Mouse (Mus musculus) ovary, adult 18-20 months (tissue): ENCODE measurements around the gene Ylpm1.
A peak's percentile ranks its signal among the peaks of the same experiment; 100 is the strongest.

Source experiments
- DNase-seq: peaks from one replicate; pipeline ENCODE4 v3.0.0; 2022; ENCODE audit warnings: low spot score, mixed read lengths

Gene Ylpm1

GRCm38 (mm10) chr12:84996083-84996496 lies at the start of gene Ylpm1:
Ylpm1 (plus strand) TSS chr12:84996321.
- DNase-seq = peak; percentile 96

DNA sequence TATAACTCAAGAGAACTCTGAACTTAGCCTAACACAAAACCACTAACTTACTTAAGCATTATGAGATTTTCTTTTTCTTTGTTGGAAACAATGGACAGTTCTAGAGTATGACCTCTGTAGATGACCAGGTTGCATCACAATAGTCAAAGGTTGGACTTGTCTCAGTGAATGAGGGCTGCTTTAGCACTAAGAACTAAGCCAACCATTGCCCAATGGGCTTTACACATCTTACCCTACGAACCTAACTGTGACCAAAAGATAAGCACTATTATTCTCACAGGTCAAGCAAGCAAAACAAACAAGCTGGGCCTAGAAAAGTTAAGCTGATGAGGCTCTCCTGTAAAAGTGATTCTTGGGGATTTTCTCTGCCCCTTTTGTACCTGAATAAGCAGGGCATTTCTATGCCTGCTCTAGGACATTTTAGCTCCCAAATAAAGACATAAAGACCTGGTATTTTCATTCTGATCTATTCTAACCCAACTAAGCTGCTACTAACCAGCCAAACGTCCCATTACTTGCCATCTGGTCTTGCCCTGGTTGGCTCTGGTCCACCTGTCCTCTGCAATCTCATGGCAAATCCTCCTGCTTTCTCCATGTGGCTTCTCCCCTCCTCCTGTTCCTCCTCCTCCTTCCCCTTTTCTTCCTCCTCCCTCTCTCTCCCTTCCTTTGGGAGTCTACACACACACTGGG lies 48.1 kb upstream of the Ylpm1 start:
- no peak for DNase-seq

DNA sequence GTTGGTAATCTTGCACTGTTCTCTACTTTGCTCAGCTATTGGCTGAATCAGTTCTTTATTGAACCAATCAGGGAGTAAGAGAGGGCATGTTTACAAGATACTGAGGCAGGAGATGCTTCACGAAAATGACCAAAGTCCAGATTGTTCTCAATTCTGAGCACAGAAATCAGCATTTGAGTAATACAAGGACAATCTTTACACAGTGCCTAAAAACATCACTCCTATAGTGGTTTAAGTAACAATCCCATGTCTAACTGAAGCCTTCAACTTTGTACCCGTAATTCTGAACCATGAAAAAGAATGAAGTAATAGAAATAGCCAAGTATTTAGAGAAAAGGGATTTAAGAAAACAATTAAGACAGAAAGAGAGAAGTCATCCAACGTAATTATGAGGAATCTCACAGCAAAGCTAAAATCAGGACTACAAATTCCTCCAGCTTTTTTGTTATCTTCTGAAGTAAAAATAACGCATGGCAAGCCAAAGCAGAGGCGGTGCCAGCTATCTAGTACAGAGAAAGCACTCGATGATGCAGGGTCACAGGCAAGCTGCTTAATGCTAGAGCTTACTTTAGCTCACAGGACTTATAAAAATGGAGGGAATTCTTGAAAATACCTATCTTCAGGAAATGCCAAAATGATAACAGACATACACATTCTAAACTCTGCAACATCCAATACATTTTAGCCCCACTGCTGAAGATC lies 47.4 kb upstream of the Ylpm1 start:
- no peak for DNase-seq

- no peak for DNase-seq
These were observed 45.4 kb upstream of the Ylpm1 start for GRCm38 (mm10) chr12:84950763-84951162.

GRCm38 (mm10) chr12:84951531-84951930 lies 44.6 kb upstream of the Ylpm1 start:
- no peak for DNase-seq

GRCm38 (mm10) chr12:84952351-84952750 lies 43.8 kb upstream of the Ylpm1 start:
- no peak for DNase-seq

DNA sequence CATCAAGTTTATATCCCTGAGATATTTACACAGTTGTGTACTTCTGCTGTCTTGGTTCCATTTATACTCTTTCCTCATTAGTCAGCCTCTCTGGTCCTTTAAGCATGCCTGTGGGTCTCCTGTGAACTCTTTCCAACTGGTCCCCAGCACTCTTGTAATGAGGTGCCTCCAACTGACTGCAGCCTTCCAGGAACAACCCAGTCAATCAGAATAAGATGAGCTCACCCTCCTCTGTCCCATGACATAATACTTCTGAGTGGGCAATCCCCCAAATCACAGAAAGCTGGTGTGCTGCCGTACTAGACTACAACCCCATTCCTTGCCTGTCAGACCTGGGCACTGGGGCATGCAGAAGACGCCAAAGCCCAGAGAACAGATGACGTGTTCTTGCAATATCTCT lies 39.8 kb upstream of the Ylpm1 start:
- no peak for DNase-seq

DNA sequence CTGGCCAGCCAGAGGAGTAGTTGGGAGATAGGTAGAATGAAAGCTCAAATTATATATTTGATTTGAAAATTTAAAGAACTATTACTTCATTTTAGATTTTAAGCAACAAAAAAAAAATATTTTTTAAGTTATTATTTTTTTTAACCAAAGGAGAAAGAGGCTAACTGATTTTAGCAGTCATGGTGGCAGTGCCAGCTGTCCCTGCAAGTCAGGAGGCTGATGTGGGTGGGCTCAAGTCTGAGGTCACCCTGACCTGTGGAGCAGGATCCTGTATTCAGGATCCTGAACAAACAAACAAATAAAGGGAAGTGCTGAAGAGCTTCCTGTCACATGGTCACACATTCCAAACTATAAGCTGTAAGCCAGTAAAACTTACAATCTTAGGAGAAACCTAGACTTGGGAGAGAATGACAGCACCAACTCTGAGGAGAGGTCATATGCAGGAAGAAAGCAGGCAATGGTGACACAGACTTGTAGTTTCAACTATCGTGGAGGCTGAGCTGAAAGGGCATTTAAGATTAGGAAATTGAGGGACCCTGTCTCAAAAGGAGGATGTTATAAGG lies 37.2 kb upstream of the Ylpm1 start:
- DNase-seq = no peak

DNA sequence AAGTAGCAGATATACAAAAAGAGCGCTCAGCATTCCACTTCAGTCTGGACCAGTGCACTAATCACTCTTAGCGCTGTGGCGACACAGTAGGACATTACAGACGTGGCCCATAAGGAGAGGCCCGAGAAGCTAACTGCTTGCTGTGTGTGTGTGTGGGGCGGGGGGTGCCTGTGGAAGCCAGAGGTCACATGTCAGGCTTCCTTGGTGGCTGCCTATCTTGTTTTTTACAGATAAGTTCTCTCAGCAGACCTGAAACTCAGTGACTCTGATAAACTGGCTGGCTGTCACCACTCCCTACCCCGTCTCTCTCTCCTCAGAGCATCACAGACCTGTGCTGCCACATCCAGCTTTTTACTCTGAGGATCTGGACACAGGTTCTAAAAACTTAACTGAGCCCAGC lies 33.5 kb upstream of the Ylpm1 start:
- DNase-seq = no peak

DNA sequence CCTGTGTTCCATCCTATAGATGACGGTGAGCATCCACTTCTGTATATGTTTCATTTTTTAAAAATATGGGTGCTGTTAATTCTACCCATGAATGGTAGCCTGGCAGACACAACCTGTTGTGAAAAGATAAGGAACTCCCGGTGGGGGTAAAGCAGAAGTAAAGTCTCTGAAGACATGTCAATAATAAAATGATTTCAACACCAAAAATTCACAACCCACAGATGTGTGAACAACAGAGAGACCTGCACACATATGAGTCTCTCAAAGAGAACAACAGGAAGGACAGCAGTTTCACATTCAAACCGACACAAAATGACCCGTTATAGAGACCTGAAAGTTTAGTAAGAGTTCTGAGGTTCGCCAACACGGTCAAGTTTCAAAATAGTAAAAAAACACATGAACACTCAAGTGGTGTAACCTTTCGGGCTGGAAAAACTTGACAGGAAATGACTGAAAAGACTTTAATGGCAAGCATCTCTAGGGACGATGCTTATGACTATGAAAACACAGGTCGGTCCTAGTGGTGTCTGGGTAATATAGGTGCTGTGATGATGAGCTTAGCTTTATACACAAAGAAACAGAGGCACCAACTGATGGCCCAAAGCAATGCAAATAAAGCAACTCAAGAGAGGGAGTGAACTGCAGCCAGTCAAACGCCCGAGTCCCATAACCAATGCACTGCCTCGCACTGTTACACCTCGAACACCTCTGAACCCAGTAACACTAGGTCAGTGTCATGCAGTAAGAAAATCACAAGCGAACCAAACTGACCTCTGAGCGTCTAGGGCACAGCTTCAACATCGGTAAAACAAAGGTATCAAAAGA lies 27.1 kb upstream of the Ylpm1 start:
- no peak for DNase-seq

DNA sequence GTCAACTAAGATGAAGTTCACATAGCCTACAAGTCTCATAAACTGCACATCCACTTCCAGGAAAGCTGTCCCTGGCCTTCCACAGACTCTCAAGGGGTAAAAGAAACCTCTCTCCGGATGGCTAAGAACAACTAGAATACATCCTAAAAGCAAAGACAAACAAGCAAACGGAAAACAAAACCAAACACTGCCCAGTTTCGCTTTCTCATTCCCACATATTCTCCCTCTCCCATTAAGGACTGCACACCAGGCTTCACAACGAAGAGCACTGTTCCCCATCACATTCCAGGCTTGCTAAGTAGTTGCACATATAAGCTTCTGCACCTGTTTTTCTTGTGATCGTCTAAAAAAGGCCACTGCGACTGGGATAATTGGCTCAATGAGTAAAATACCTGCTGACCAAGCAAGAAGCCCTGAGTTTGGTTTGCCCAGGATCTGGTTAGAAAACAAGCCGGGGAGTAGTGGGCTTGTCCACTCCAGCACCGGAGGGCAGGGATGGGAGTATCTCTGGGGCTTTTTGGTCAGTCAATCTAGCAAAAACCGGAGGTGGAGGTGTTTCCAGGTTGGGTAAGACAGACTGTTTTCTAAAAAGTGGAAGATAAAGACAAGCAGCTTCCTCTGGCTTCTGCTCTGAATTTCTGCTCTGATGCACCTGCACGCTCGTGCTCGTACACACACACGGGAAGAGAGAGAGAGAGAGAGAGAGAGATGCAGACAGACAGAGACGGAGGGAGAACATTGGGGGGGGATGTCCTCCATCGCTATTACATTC lies 26.3 kb upstream of the Ylpm1 start:
- no peak for DNase-seq

DNA sequence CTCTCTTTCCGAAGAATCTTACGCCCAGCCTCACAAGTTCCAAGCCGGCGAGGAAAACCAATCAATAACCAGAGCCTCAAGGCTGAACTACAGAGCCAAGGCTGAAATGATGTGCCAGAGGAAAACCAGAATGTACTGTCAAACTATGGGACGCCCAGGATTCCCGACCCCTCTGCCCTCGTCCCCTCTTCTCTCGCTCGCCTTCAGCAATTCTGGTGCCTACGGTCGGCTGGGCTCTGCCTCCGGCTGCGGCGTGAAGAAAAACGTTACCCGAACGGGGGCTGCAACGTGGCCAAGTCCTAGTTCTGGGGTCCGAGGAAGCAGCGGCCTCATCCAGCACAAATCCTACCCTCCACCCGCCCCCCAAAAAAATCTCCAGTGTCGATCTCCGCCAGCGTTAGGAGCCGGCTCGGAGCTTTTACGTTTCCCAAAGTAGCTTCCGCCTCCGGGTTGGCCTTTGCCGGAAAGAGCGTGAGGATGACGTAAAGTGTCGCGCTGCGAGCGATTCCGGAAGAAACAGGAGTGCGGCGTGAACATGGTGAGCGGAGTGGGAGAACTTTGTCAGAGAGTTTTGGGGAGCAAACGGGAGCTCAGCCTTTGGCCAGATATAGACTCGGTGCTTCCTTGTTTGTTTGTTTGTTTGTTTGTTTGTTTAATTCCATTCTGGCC lies 25.6 kb upstream of the Ylpm1 start, which contains the start of the genes Fcf1 and Arel1:
Gene Fcf1 (plus strand): TSS at position 470 of the 669 bp plus-strand sequence.
Gene Arel1 (minus strand): TSS at position 473 of the 669 bp plus-strand sequence.
- DNase-seq = peak; percentile 77

DNA sequence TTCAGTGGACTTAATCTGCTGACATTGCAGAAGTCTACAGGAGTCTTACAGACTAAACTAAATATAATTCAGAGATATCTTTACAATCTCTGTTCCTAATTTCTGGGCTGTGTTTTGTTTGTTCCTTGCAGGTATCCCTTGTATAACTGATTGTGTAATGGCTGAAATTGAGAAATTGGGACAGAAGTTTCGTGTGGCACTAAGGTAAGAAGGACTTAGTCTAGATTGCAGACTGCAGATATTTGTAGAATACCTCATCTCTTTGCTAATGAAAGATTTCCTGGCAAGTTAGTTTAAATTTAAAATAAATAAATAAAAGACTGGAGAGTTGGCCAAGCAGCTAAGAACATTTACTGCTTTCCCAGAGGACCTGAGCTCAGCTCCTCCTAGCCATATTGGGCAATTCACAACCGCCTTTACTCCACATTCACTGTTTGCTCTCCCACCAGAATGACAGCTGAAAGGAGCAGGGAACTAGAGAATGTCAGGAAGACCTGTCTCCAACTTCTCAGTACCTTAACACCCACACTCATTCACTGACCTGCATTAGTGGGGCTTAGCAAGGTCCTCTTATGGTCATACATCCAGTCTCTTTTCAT lies 16.8 kb upstream of the Ylpm1 start:
- no peak for DNase-seq

GRCm38 (mm10) chr12:84989456-84989855 lies 6.7 kb upstream of the Ylpm1 start:
- no peak for DNase-seq

DNA sequence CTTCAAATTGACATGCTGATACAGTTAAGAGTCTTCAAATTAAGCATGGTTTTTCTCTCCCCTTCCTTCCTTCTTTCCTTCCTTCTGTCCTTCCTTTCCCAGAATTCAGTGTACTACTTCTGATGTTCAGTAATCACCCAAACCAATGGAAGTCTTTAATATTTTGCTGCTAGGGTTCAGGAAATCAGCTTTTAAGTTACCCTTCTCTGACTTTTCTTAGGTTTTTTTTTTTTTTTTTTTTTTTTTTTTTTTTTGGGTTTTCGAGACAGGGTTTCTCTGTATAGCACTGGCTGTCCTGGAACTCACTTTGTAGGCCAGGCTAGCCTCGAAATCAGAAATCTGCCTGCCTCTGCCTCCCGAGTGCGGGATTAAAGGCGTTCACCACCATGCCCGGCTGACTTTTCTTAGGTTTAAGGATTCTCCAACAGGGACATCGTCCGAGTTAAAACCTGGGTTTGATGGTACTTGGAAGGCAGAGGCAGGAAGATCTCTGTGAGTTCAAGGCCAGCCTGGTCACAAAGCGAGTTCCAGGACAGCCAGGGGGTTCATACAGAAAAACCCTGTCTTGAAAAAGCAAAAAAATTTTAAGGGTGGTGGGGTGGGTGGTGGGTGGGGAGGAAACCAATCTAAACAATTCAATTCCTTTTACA lies 884 bp upstream of the Ylpm1 start:
- no peak for DNase-seq

GRCm38 (mm10) chr12:84996501-84997398 lies 629 bp downstream of the Ylpm1 start:
- peak; percentile 20 for DNase-seq

GRCm38 (mm10) chr12:84999053-84999452 lies 2.9 kb downstream of the Ylpm1 start:
- no peak for DNase-seq

- DNase-seq = no peak
These were observed 10.1 kb downstream of the Ylpm1 start for GRCm38 (mm10) chr12:85006206-85006605.

DNA sequence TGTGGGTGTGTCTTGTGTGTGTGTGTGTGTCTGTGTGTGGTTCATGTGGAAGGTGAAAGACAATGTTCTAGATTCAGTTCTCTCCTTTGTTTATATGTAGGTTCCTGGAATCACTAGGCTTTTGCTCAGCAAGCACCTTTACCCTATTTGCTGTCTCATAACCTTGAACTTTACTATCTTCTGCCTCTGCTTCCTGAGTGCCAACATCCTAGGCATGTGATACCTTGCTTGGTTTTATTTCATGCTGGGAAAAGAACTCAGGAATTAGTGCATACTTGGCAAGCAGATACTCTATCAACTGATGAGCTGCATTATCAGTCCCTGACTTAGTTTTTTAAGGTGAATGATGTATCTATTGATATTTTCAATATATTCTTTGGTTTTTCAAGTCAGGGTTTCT lies 10.9 kb downstream of the Ylpm1 start:
- no peak for DNase-seq
